Mouse (Mus musculus) liver, postnatal 0 days (tissue): ENCODE measurements around the gene Gm20388.
A peak's percentile ranks its signal among the peaks of the same experiment; 100 is the strongest.

Source experiments
- CTCF ChIP-seq: sonication (generic); IDR thresholded peaks from 2 replicates; pipeline ENCODE4 v1.5.1; 2016; ENCODE audit warnings: antibody characterized with exemption, low read depth
- EP300 ChIP-seq: IDR thresholded peaks from 2 replicates; pipeline ENCODE4 v1.6.1; 2016; ENCODE audit warnings: antibody characterized with exemption, low read depth, mild to moderate bottlenecking

- TF ChIP-seq CTCF (peak; percentile 85), EP300 (no peak)
Observed at GRCm38 (mm10) chr8:120471166-120471565, 560.5 kb downstream of the Gm20388 start.
